Mouse (Mus musculus): ENCODE results near the gene Gm10198. TPM values are rescaled to one million over a fixed set of nuclear protein-coding genes. Genes with fewer than 3 reads are reported as not detected.
A peak's percentile ranks its signal among the peaks of the same experiment; 100 is the strongest.

Gene Gm10198
- polyA plus RNA-seq, 1 experiment from 2014 or later, result not detected

GRCm38 (mm10) chr13:111577177-111577576 lies 15.4 kb upstream of the Gm10198 start:
- H3K4me1 ChIP-seq (replicated peaks; ENCODE audit: control insufficient read depth, insufficient read depth, low read length), result no peaks in the 10 kb centered on the region
- no peaks in the 10 kb centered on the region for H3K9me3 ChIP-seq (ENCODE audit: control insufficient read depth, low read length)
- no peak overlapping the region for H3K27ac ChIP-seq (ENCODE audit: low read length)
- no peak overlapping the region for H3K4me3 ChIP-seq (ENCODE audit: low read length)
- H3K27me3 ChIP-seq (ENCODE audit: control insufficient read depth, insufficient read depth, low read depth, low read length), result no peaks in the 10 kb centered on the region
- 80% methylated on average over 11 of the region's 11 CpGs for WGBS
- no peak for ATAC-seq (ENCODE audit: low read depth)
- H3K36me3 ChIP-seq (ENCODE audit: control insufficient read depth, insufficient read depth, low read length), result no peaks in the 10 kb centered on the region
- no peak overlapping the region for H3K9ac ChIP-seq (ENCODE audit: low read length)
- H3K4me2 ChIP-seq (ENCODE audit: low read depth, low read length), result no peak overlapping the region

- ATAC-seq (ENCODE audit: low read depth), result no peak
These were observed 12.5 kb upstream of the Gm10198 start for GRCm38 (mm10) chr13:111580054-111580453.

GRCm38 (mm10) chr13:111598111-111598510 lies 5.5 kb downstream of the Gm10198 start:
- WGBS, result 90% methylated on average over 7 of the region's 7 CpGs
- ATAC-seq (ENCODE audit: low read depth), result no peak
- H3K27me3 ChIP-seq (ENCODE audit: control insufficient read depth, insufficient read depth, low read depth, low read length), result no peaks in the 10 kb centered on the region
- H3K36me3 ChIP-seq (ENCODE audit: control insufficient read depth, insufficient read depth, low read length), result no peaks in the 10 kb centered on the region
- H3K4me3 ChIP-seq (ENCODE audit: low read length), result no peak overlapping the region
- no peak overlapping the region for H3K4me2 ChIP-seq (ENCODE audit: low read depth, low read length)
- H3K9me3 ChIP-seq (ENCODE audit: control insufficient read depth, low read length), result no peaks in the 10 kb centered on the region
- no peak overlapping the region for H3K9ac ChIP-seq (ENCODE audit: low read length)
- H3K4me1 ChIP-seq (replicated peaks; ENCODE audit: control insufficient read depth, insufficient read depth, low read length), result no peaks in the 10 kb centered on the region
- H3K27ac ChIP-seq (ENCODE audit: low read length), result no peak overlapping the region

More at GRCm38 (mm10) chr13:111580054-111580453, 12.5 kb upstream of the Gm10198 start:
- Histone ChIP-seq H3K9me3 (ENCODE audit: control insufficient read depth, low read length) (no peaks in the 10 kb centered on the region), H3K4me3 (ENCODE audit: low read length) (no peak overlapping the region), H3K36me3 (ENCODE audit: control insufficient read depth, insufficient read depth, low read length) (no peaks in the 10 kb centered on the region), H3K4me1 (replicated peaks; ENCODE audit: control insufficient read depth, insufficient read depth, low read length) (no peaks in the 10 kb centered on the region), H3K9ac (ENCODE audit: low read length) (no peak overlapping the region), H3K4me2 (ENCODE audit: low read depth, low read length) (no peak overlapping the region), H3K27me3 (ENCODE audit: control insufficient read depth, insufficient read depth, low read depth, low read length) (no peaks in the 10 kb centered on the region), H3K27ac (ENCODE audit: low read length) (no peak overlapping the region)
- WGBS, result 89% methylated on average over 10 of the region's 10 CpGs

GRCm38 (mm10) chr13:111601383-111601782 lies 8.8 kb downstream of the Gm10198 start:
- H3K27me3 ChIP-seq (ENCODE audit: control insufficient read depth, insufficient read depth, low read depth, low read length), result no peaks in the 10 kb centered on the region
- H3K4me3 ChIP-seq (ENCODE audit: low read length), result no peak overlapping the region
- H3K9me3 ChIP-seq (ENCODE audit: control insufficient read depth, low read length), result no peaks in the 10 kb centered on the region
- no peaks in the 10 kb centered on the region for H3K4me1 ChIP-seq (replicated peaks; ENCODE audit: control insufficient read depth, insufficient read depth, low read length)
- no peaks in the 10 kb centered on the region for H3K36me3 ChIP-seq (ENCODE audit: control insufficient read depth, insufficient read depth, low read length)
- no peak overlapping the region for H3K27ac ChIP-seq (ENCODE audit: low read length)
- WGBS, result 55% methylated on average over 4 of the region's 4 CpGs
- no peak overlapping the region for H3K4me2 ChIP-seq (ENCODE audit: low read depth, low read length)
- no peak for ATAC-seq (ENCODE audit: low read depth)
- no peak overlapping the region for H3K9ac ChIP-seq (ENCODE audit: low read length)

- Histone ChIP-seq H3K27ac (ENCODE audit: low read length) (no peak overlapping the region), H3K4me2 (ENCODE audit: low read depth, low read length) (no peak overlapping the region), H3K27me3 (ENCODE audit: control insufficient read depth, insufficient read depth, low read depth, low read length) (no peaks in the 10 kb centered on the region), H3K4me1 (replicated peaks; ENCODE audit: control insufficient read depth, insufficient read depth, low read length) (no peaks in the 10 kb centered on the region), H3K9me3 (ENCODE audit: control insufficient read depth, low read length) (0 out of 2 replicates have a peak, but pooled peaks cover under 1% of the 10 kb centered on the region), H3K9ac (ENCODE audit: low read length) (no peak overlapping the region), H3K4me3 (ENCODE audit: low read length) (no peak overlapping the region), H3K36me3 (ENCODE audit: control insufficient read depth, insufficient read depth, low read length) (no peaks in the 10 kb centered on the region)
- 83% methylated on average over 5 of the region's 5 CpGs for WGBS
- ATAC-seq (ENCODE audit: low read depth), result no peak
These were observed 12.2 kb downstream of the Gm10198 start for GRCm38 (mm10) chr13:111604826-111605225.

- 76% methylated on average over 13 of the region's 13 CpGs for WGBS
These were observed 23.9 kb downstream of the Gm10198 start for GRCm38 (mm10) chr13:111616168-111617125.

GRCm38 (mm10) chr13:111620433-111620832 lies 27.8 kb downstream of the Gm10198 start:
- WGBS, result 79% methylated on average over 4 of the region's 4 CpGs
- H3K27ac ChIP-seq (ENCODE audit: low read length), result no peak overlapping the region
- no peaks in the 10 kb centered on the region for H3K27me3 ChIP-seq (ENCODE audit: control insufficient read depth, insufficient read depth, low read depth, low read length)

More at GRCm38 (mm10) chr13:111616168-111617125, 23.9 kb downstream of the Gm10198 start:
- Histone ChIP-seq H3K4me1 (replicated peaks; ENCODE audit: control insufficient read depth, insufficient read depth, low read length) (no peaks in the 10 kb centered on the region), H3K4me3 (ENCODE audit: low read length) (no peak overlapping the region), H3K27ac (ENCODE audit: low read length) (no peak overlapping the region), H3K9me3 (ENCODE audit: control insufficient read depth, low read length) (no peaks in the 10 kb centered on the region), H3K36me3 (ENCODE audit: control insufficient read depth, insufficient read depth, low read length) (no peaks in the 10 kb centered on the region), H3K9ac (ENCODE audit: low read length) (no peak overlapping the region), H3K4me2 (ENCODE audit: low read depth, low read length) (no peak overlapping the region), H3K27me3 (ENCODE audit: control insufficient read depth, insufficient read depth, low read depth, low read length) (no peaks in the 10 kb centered on the region)
- no peak for ATAC-seq (ENCODE audit: low read depth)

GRCm38 (mm10) chr13:111622425-111622824 lies 29.8 kb downstream of the Gm10198 start:
- Histone ChIP-seq H3K4me3 (ENCODE audit: low read length) (no peak overlapping the region), H3K27me3 (ENCODE audit: control insufficient read depth, insufficient read depth, low read depth, low read length) (no peaks in the 10 kb centered on the region), H3K27ac (ENCODE audit: low read length) (no peak overlapping the region), H3K4me2 (ENCODE audit: low read depth, low read length) (no peak overlapping the region), H3K4me1 (replicated peaks; ENCODE audit: control insufficient read depth, insufficient read depth, low read length) (no peaks in the 10 kb centered on the region), H3K9ac (ENCODE audit: low read length) (no peak overlapping the region), H3K9me3 (ENCODE audit: control insufficient read depth, low read length) (no peaks in the 10 kb centered on the region), H3K36me3 (ENCODE audit: control insufficient read depth, insufficient read depth, low read length) (no peaks in the 10 kb centered on the region)
- ATAC-seq (ENCODE audit: low read depth), result no peak
- WGBS, result 87% methylated on average over 3 of the region's 3 CpGs

More at GRCm38 (mm10) chr13:111620433-111620832, 27.8 kb downstream of the Gm10198 start:
- no peak overlapping the region for H3K4me2 ChIP-seq (ENCODE audit: low read depth, low read length)
- no peaks in the 10 kb centered on the region for H3K4me1 ChIP-seq (replicated peaks; ENCODE audit: control insufficient read depth, insufficient read depth, low read length)
- H3K9me3 ChIP-seq (ENCODE audit: control insufficient read depth, low read length), result no peaks in the 10 kb centered on the region
- no peaks in the 10 kb centered on the region for H3K36me3 ChIP-seq (ENCODE audit: control insufficient read depth, insufficient read depth, low read length)
- no peak overlapping the region for H3K4me3 ChIP-seq (ENCODE audit: low read length)
- no peak for ATAC-seq (ENCODE audit: low read depth)
- H3K9ac ChIP-seq (ENCODE audit: low read length), result no peak overlapping the region

- WGBS, result 66% methylated on average over 7 of the region's 7 CpGs
- H3K36me3 ChIP-seq (ENCODE audit: control insufficient read depth, insufficient read depth, low read length), result no peaks in the 10 kb centered on the region
- H3K4me1 ChIP-seq (replicated peaks; ENCODE audit: control insufficient read depth, insufficient read depth, low read length), result no peaks in the 10 kb centered on the region
- H3K4me3 ChIP-seq (ENCODE audit: low read length), result no peak overlapping the region
- H3K27me3 ChIP-seq (ENCODE audit: control insufficient read depth, insufficient read depth, low read depth, low read length), result no peaks in the 10 kb centered on the region
- no peak overlapping the region for H3K9ac ChIP-seq (ENCODE audit: low read length)
- no peak overlapping the region for H3K4me2 ChIP-seq (ENCODE audit: low read depth, low read length)
- 0 out of 2 replicates have a peak, but pooled peaks have one; percentile 43 for ATAC-seq (ENCODE audit: low read depth)
- no peaks in the 10 kb centered on the region for H3K9me3 ChIP-seq (ENCODE audit: control insufficient read depth, low read length)
- H3K27ac ChIP-seq (ENCODE audit: low read length), result no peak overlapping the region
These were observed 30.5 kb downstream of the Gm10198 start for GRCm38 (mm10) chr13:111623112-111623511.
